Mouse (Mus musculus): ENCODE results near the gene Wasf3.

- TF ChIP-seq CTCF (IDR thresholded peaks at IDR 0.05; ENCODE audit: control insufficient read depth, insufficient read depth, insufficient replicate concordance, low read depth, low read length) (no peak), POLR2A (IDR thresholded peaks at IDR 0.05; ENCODE audit: control insufficient read depth, low read depth, low read length) (no peak)
Observed at GRCm38 (mm10) chr5:146403923-146404322, 19.1 kb downstream of the Wasf3 start.
